Mouse (Mus musculus): Measurements from ENCODE around the gene Itpr3. TPM values are rescaled to one million over a fixed set of nuclear protein-coding genes. Genes with fewer than 3 reads are reported as not detected.
A peak's percentile ranks its signal among the peaks of the same experiment; 100 is the strongest.

The Itpr3 gene
- total RNA-seq (2015) (5.9 and 6.2 TPM in 2 replicates), total RNA-seq (2017) (10.9 and 12.2 TPM in 2 replicates)

- peak; percentile 78 for ATAC-seq (ENCODE audit: poor library complexity, severe bottlenecking)
Measured at GRCm38 (mm10) chr17:27056812-27057516, at the start of gene Itpr3. Gene Itpr3, plus strand, starts transcription at chr17:27057304.

GRCm38 (mm10) chr17:27008277-27008676 is 48.8 kb upstream of the Itpr3 start:
- ATAC-seq (ENCODE audit: poor library complexity, severe bottlenecking) = 0 out of 2 replicates have a peak, but pooled peaks have one; percentile 31

GRCm38 (mm10) chr17:27011167-27011566 is 45.9 kb upstream of the Itpr3 start:
- no peak for ATAC-seq (ENCODE audit: poor library complexity, severe bottlenecking)

GRCm38 (mm10) chr17:27011998-27012672 is 45.0 kb upstream of the Itpr3 start:
- peak; percentile 97 for ATAC-seq (ENCODE audit: poor library complexity, severe bottlenecking)

- ATAC-seq (ENCODE audit: poor library complexity, severe bottlenecking) = no peak
Measured at GRCm38 (mm10) chr17:27012909-27013308, 44.2 kb upstream of the Itpr3 start.

GRCm38 (mm10) chr17:27017564-27018499 is 39.3 kb upstream of the Itpr3 start:
- ATAC-seq (ENCODE audit: poor library complexity, severe bottlenecking) = peak; percentile 86

- ATAC-seq (ENCODE audit: poor library complexity, severe bottlenecking) = no peak
Measured at GRCm38 (mm10) chr17:27018555-27019196, 38.4 kb upstream of the Itpr3 start.

- no peak for ATAC-seq (ENCODE audit: poor library complexity, severe bottlenecking)
Measured at GRCm38 (mm10) chr17:27021076-27021475, 36.0 kb upstream of the Itpr3 start.

GRCm38 (mm10) chr17:27021736-27022135 is 35.4 kb upstream of the Itpr3 start:
- ATAC-seq (ENCODE audit: poor library complexity, severe bottlenecking) = no peak

GRCm38 (mm10) chr17:27023342-27023741 is 33.8 kb upstream of the Itpr3 start:
- no peak for ATAC-seq (ENCODE audit: poor library complexity, severe bottlenecking)

- ATAC-seq (ENCODE audit: poor library complexity, severe bottlenecking) = peak; percentile 65
Measured at GRCm38 (mm10) chr17:27025326-27025902, 31.7 kb upstream of the Itpr3 start.

GRCm38 (mm10) chr17:27025951-27026350 is 31.2 kb upstream of the Itpr3 start:
- ATAC-seq (ENCODE audit: poor library complexity, severe bottlenecking) = 0 out of 2 replicates have a peak, but pooled peaks have one; percentile 8

- peak; percentile 53 for ATAC-seq (ENCODE audit: poor library complexity, severe bottlenecking)
Measured at GRCm38 (mm10) chr17:27027460-27028283, 29.4 kb upstream of the Itpr3 start.

- peak; percentile 75 for ATAC-seq (ENCODE audit: poor library complexity, severe bottlenecking)
Measured at GRCm38 (mm10) chr17:27028284-27028795, 28.8 kb upstream of the Itpr3 start.

- no peak for ATAC-seq (ENCODE audit: poor library complexity, severe bottlenecking)
Measured at GRCm38 (mm10) chr17:27028909-27029308, 28.2 kb upstream of the Itpr3 start, which contains the start of gene Bak1. Gene Bak1, minus strand, starts transcription at chr17:27029009.

GRCm38 (mm10) chr17:27029431-27029830 is 27.7 kb upstream of the Itpr3 start:
- no peak for ATAC-seq (ENCODE audit: poor library complexity, severe bottlenecking)

GRCm38 (mm10) chr17:27030896-27031295 is 26.2 kb upstream of the Itpr3 start:
- no peak for ATAC-seq (ENCODE audit: poor library complexity, severe bottlenecking)

- ATAC-seq (ENCODE audit: poor library complexity, severe bottlenecking) = no peak
Measured at GRCm38 (mm10) chr17:27032328-27032727, 24.8 kb upstream of the Itpr3 start.

- peak; percentile 58 for ATAC-seq (ENCODE audit: poor library complexity, severe bottlenecking)
Measured at GRCm38 (mm10) chr17:27032869-27033268, 24.2 kb upstream of the Itpr3 start.

All from megakaryocyte, adult 5-6 weeks (primary cell).